Mouse (Mus musculus) lung, postnatal 0 days (tissue): ENCODE measurements around the gene Klhl25. TPM values are rescaled to one million over a fixed set of nuclear protein-coding genes. Genes with fewer than 3 reads are reported as not detected.
A peak's percentile ranks its signal among the peaks of the same experiment; 100 is the strongest.

ENCODE experiments used
- ATAC-seq: fragments of 200-750 bp; cut with Nextera tagmentation; 2 replicates; pipeline ENCODE4 v1.8.0; 2017; ENCODE audit warnings: moderate library complexity
- DNase-seq: peaks from one replicate; pipeline ENCODE4 v3.0.0-alpha.2; 2016; ENCODE audit warnings: low spot score
- H3K27ac ChIP-seq: fragments of 300-500 bp; sonication (generic); 2 replicates; pipeline ENCODE4 v1.5.1; 2014; ENCODE audit warnings: antibody characterized with exemption, mild to moderate bottlenecking, low read length, mixed read lengths
- H3K27me3 ChIP-seq: fragments of 300-500 bp; sonication (generic); replicated peaks from 2 replicates; pipeline ENCODE4 v1.6.1; 2014; ENCODE audit warnings: low read length, mixed read lengths; ENCODE audit not compliant: insufficient read depth
- H3K36me3 ChIP-seq: fragments of 300-500 bp; sonication (generic); 2 replicates; pipeline ENCODE4 v1.6.1; 2014; ENCODE audit warnings: low read length, mixed read lengths; ENCODE audit not compliant: insufficient read depth
- H3K4me1 ChIP-seq: fragments of 300-500 bp; sonication (generic); 2 replicates; pipeline ENCODE4 v1.6.1; 2014; ENCODE audit warnings: antibody characterized with exemption, low read depth, low read length, mixed read lengths; ENCODE audit not compliant: insufficient read depth
- H3K4me2 ChIP-seq: fragments of 300-500 bp; sonication (generic); replicated peaks from 2 replicates; pipeline ENCODE4 v1.6.1; 2014; ENCODE audit warnings: low read depth, mild to moderate bottlenecking, low read length, moderate library complexity, mixed read lengths
- H3K4me3 ChIP-seq: fragments of 300-500 bp; sonication (generic); 2 replicates; pipeline ENCODE4 v1.5.1; 2014; ENCODE audit warnings: low read depth, low read length
- H3K9ac ChIP-seq: fragments of 300-500 bp; sonication (generic); replicated peaks from 2 replicates; pipeline ENCODE4 v1.6.1; 2014; ENCODE audit warnings: low read depth, mild to moderate bottlenecking
- H3K9me3 ChIP-seq: fragments of 300-500 bp; sonication (generic); 2 replicates; pipeline ENCODE4 v1.6.1; 2016; ENCODE audit warnings: low read length, mixed read lengths
- CTCF ChIP-seq: IDR thresholded peaks from 2 replicates; pipeline ENCODE4 v1.5.1; 2016; ENCODE audit warnings: antibody characterized with exemption, mild to moderate bottlenecking
- EP300 ChIP-seq: IDR thresholded peaks from 2 replicates; pipeline ENCODE4 v1.6.1; 2016; ENCODE audit warnings: antibody characterized with exemption, mild to moderate bottlenecking, control low read depth
- WGBS: fragments of 180-500 bp; shearing (Covaris S2); extraction: QIAGEN DNeasy Blood & Tissue Kit; methylation state at CpG from one replicate; pipeline ENCODE4 v1.1.7; 2014; 5-methylcytosine and 5-hydroxymethylcytosine counted together
- polyA plus RNA-seq: library from polyadenylated mRNA; unstranded; fragments of >200 nt; fragmentation: Nextera tagmentation; extraction: Ambion mirVana; gene quantifications from 2 replicates; pipeline ENCODE4 v1.2.1, GENCODE M21; 2015

Klhl25 gene
- polyA plus RNA-seq, 1 experiment from 2014 or later: 17.7 TPM

DNA sequence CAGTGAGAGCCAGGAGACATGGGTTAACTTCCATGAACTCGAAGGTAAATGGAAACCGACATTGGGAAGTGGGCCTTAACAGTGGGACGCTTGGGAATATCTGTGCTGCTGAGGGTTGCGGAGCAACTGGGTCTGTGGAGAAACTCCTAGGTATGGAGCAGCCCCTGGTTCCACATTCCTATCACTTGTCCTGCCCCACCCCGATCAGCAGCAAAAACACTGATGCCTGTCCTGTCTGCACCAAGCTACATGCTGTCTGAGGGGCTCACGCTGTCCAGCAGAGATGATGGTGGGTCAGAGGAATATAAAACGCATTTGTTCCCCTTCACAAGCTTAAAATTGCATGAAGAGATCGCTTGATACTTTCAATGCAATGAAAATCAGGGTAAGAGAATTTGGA lies 32.1 kb downstream of the Klhl25 start:
- Histone ChIP-seq H3K9ac (no peak overlapping the region), H3K4me2 (no peak overlapping the region), H3K4me3 (no peak overlapping the region), H3K36me3 (no peaks in the 10 kb centered on the region), H3K27ac (no peak overlapping the region), H3K9me3 (no peaks in the 10 kb centered on the region), H3K4me1 (no peaks in the 10 kb centered on the region), H3K27me3 (no peaks in the 10 kb centered on the region)
- DNase-seq (no peak), ATAC-seq (no peak)
- TF ChIP-seq CTCF (no peak), EP300 (no peak)
- 68% methylated on average over 8 of the region's 8 CpGs for WGBS

DNA sequence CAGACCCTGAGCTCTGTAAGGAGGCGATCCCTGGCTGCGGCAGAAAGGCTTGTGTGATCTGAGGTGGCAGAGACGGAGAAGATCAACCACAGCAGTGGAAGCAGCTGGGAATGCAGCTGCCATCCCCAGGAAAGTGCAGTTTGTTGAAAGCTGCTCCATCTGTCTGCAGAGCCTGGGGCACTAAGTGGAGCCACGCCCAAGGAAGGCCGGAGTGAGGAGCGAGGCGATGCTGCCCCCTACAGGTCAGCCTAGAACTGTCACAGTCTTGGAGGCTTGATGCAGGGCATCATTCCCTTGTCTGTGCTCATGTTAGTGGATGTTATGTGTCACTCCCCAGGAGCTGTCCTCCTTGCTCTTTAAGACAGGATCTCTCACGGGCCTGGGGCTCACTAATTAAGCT lies 32.5 kb downstream of the Klhl25 start:
- DNase-seq (peak; percentile 85), ATAC-seq (peak; percentile 93)
- no peak overlapping the region for H3K27ac ChIP-seq
- WGBS: 6% methylated on average over 8 of the region's 8 CpGs
- no peak overlapping the region for H3K4me3 ChIP-seq
- no peak overlapping the region for H3K9ac ChIP-seq
- H3K36me3 ChIP-seq: no peaks in the 10 kb centered on the region
- TF ChIP-seq CTCF (peak; percentile 99), EP300 (no peak)
- H3K4me1 ChIP-seq: no peaks in the 10 kb centered on the region
- no peaks in the 10 kb centered on the region for H3K9me3 ChIP-seq
- H3K27me3 ChIP-seq: no peaks in the 10 kb centered on the region
- H3K4me2 ChIP-seq: no peak overlapping the region

DNA sequence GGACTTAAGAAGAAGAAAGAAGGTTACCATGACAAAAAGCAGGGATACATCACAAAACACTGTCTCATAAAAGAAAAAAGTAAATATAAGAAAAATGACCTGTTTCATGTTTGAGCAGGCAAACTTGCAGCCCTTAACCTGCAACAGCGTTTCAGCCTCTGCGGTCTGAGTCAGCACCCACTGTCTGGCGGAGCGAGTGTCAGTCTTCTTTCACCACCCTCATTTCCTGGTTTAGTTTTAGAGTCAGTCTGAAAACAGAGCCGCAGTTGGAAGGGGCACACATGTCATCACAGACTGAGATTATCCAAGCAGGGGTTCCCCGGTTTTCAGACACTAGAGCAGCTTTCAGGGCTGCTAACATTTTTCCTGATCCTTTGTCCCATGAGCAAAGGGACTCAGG lies 33.3 kb downstream of the Klhl25 start:
- no peak overlapping the region for H3K27ac ChIP-seq
- H3K9me3 ChIP-seq: no peaks in the 10 kb centered on the region
- no peak overlapping the region for H3K4me3 ChIP-seq
- ATAC-seq: no peak
- TF ChIP-seq EP300: no peak
- no peak for TF ChIP-seq CTCF
- no peak for DNase-seq
- H3K4me2 ChIP-seq: no peak overlapping the region
- no peak overlapping the region for H3K9ac ChIP-seq
- 54% methylated on average over 6 of the region's 6 CpGs for WGBS
- H3K4me1 ChIP-seq: no peaks in the 10 kb centered on the region
- H3K36me3 ChIP-seq: no peaks in the 10 kb centered on the region
- no peaks in the 10 kb centered on the region for H3K27me3 ChIP-seq

DNA sequence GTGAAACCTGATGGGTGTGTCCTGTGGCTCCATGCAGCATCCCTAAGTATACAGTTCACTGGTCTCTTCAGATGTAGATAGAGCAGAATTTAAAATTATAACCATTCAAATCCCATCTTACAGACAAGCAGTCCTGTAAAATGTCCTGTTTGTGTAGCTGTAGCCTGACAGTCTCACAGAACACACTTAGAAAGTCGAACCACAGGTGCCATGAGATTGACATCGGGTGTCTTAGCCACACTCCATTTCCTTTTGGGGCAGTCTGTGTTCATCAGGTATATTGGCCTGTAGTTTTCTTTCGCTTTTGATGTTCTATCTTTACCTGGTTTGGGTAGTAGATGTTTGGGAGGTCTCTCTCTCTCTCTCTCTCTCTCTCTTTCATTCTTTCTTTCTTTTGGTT lies 33.7 kb downstream of the Klhl25 start:
- Histone ChIP-seq H3K9ac (no peak overlapping the region), H3K4me3 (no peak overlapping the region), H3K27ac (no peak overlapping the region), H3K4me2 (no peak overlapping the region), H3K36me3 (no peaks in the 10 kb centered on the region), H3K4me1 (no peaks in the 10 kb centered on the region), H3K27me3 (no peaks in the 10 kb centered on the region), H3K9me3 (no peaks in the 10 kb centered on the region)
- WGBS: 63% methylated on average over 3 of the region's 3 CpGs
- ATAC-seq: no peak
- TF ChIP-seq CTCF (no peak), EP300 (no peak)
- no peak for DNase-seq

DNA sequence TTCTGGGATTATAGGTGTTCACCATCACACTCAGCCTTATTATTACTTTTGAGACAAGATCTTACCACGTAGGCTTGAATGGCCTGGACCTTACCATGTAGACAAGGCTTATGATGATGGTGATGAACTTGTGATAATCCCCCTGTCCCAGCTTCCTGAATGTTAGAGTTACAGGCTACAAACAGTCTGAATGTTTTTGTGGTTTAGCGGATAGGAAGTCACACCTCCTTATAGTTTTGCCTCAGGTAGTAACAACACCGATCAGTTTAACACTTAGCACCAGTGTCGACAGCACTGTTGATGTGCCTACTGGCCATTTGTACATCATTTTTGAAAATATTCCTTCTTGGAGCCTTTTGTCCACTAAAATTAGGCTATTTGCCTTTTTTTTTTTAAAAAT lies 43.4 kb downstream of the Klhl25 start:
- 83% methylated on average over 4 of the region's 4 CpGs for WGBS
- H3K27me3 ChIP-seq: no peaks in the 10 kb centered on the region
- DNase-seq: no peak
- H3K9ac ChIP-seq: no peak overlapping the region
- TF ChIP-seq EP300 (no peak), CTCF (no peak)
- H3K4me1 ChIP-seq: no peaks in the 10 kb centered on the region
- H3K36me3 ChIP-seq: no peaks in the 10 kb centered on the region
- H3K4me2 ChIP-seq: no peak overlapping the region
- ATAC-seq: no peak
- no peak overlapping the region for H3K4me3 ChIP-seq
- H3K9me3 ChIP-seq: no peaks in the 10 kb centered on the region
- no peak overlapping the region for H3K27ac ChIP-seq

DNA sequence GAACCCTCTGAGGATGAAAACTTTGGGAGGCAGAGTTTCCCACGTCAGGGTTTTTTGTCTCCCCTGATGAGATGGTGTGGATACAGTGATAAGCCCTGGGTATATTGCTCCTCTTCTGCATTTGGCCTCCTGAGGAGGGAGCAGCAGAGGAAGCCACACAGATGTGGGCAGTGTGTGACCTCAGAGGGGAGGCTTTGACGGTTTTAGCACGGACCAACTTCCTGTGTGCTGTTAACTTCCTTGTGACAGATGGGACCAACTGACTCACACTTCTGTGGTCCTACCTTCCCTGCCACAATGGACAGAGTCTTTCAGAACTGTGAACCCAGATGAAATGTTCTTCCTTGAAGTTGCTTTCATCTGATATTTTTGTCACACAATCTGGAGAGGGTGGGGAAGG lies 44.6 kb downstream of the Klhl25 start:
- ATAC-seq: no peak
- no peak for DNase-seq
- TF ChIP-seq CTCF (no peak), EP300 (no peak)
- H3K4me1 ChIP-seq: no peaks in the 10 kb centered on the region
- no peak overlapping the region for H3K9ac ChIP-seq
- WGBS: 49% methylated on average over 3 of the region's 3 CpGs
- no peak overlapping the region for H3K27ac ChIP-seq
- H3K4me2 ChIP-seq: no peak overlapping the region
- no peaks in the 10 kb centered on the region for H3K9me3 ChIP-seq
- no peaks in the 10 kb centered on the region for H3K27me3 ChIP-seq
- H3K36me3 ChIP-seq: no peaks in the 10 kb centered on the region
- no peak overlapping the region for H3K4me3 ChIP-seq

DNA sequence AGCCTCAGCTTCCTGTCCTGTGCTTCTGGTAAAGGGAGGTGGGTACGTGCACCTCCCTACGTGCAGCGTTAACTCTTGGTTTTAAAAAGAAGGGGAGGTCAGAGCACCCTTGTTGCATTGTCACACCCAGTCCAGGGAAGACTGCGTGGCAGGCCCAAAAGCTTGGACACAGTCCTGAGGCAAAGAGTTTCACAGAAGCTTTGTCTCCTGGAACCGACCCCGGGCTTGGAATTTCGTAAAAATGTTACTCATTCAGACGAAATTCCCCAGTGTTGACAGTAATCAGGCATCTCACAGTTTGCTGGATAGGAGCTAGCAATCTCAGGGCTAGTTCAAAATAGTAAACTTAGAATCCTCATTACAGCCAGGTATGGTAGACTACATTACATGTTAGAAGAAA lies 45.6 kb downstream of the Klhl25 start:
- 70% methylated on average over 8 of the region's 8 CpGs for WGBS
- no peaks in the 10 kb centered on the region for H3K36me3 ChIP-seq
- H3K9me3 ChIP-seq: no peaks in the 10 kb centered on the region
- no peaks in the 10 kb centered on the region for H3K27me3 ChIP-seq
- no peak for DNase-seq
- H3K27ac ChIP-seq: no peak overlapping the region
- H3K9ac ChIP-seq: no peak overlapping the region
- ATAC-seq: no peak
- no peaks in the 10 kb centered on the region for H3K4me1 ChIP-seq
- H3K4me3 ChIP-seq: no peak overlapping the region
- no peak overlapping the region for H3K4me2 ChIP-seq
- TF ChIP-seq EP300 (no peak), CTCF (no peak)
